Mouse (Mus musculus) G1E-ER4 (cell line): ENCODE results near the gene Ccdc6. TPM values are rescaled to one million over a fixed set of nuclear protein-coding genes. Genes with fewer than 3 reads are reported as not detected.

Source experiments
- GATA1 ChIP-seq: IDR thresholded peaks from one replicate; pipeline ENCODE4 v1.8.0; 2012; ENCODE audit warnings: low read length, inconsistent platforms
- polyA plus RNA-seq: library from polyadenylated mRNA; stranded (reverse); fragments of >175 nt; gene quantifications from 2 replicates; pipeline ENCODE4 v1.2.3, GENCODE M21; 2012

Gene Ccdc6
- polyA plus RNA-seq, 1 experiment = 21.4 TPM

DNA sequence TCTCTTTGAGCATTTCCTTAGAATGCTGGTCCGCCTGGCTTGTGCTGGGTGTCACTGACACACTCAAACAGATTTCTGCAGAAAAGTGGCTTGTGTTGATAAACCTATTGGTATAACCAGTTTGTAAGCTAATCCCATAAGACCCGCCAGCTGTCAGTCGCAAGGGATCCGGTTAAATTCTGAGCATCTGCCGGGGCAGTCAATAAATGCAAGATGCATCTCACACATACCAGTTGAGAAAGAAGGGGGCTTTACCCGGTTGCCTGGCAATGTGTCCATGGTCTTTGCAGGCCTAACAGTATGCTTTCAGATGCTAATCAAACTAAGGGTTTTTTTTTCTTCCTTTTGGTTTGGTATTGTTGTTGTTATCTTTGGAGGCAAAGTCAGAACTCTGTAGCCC lies 42.4 kb downstream of the Ccdc6 start:
- TF ChIP-seq GATA1 = no peak

DNA sequence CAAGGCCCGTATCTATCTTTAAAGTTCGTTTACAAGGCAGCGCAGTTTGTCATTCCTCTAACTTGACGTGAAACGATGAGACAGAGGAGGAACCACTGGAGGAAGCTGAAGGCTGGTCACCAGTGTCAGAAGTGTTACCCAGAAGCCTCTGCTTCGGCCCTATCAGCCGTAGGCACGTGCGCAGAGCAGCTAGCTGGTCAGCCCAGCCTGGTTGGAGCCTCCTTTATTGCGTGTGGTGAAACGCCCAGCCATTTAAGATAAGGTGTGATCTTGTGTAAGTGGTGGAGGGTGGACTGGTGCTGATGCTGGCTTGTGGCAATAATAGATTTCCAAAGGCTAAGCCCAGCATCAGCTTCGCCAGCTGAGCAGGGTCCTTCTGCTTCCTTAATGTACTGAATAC lies 43.5 kb downstream of the Ccdc6 start:
- no peak for TF ChIP-seq GATA1

DNA sequence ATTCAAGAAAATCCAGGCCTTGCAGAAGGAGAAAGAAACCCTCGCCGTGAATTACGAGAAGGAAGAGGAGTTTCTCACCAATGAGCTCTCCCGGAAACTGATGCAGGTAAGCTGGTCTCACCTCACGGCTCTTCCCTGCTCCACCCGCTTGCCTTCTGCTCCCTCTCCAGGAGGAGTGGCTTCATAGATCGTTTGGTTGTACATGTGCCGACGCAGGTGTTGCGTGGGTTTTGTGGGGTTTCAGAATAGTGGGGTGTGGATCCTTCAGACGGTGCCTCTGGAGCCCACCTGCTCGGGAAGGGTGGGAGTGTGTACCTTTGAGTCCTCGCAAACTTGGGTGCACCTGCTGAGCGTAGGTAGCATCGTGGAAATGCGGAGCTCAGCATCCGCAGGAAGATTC lies 45.7 kb downstream of the Ccdc6 start:
- TF ChIP-seq GATA1 = no peak

DNA sequence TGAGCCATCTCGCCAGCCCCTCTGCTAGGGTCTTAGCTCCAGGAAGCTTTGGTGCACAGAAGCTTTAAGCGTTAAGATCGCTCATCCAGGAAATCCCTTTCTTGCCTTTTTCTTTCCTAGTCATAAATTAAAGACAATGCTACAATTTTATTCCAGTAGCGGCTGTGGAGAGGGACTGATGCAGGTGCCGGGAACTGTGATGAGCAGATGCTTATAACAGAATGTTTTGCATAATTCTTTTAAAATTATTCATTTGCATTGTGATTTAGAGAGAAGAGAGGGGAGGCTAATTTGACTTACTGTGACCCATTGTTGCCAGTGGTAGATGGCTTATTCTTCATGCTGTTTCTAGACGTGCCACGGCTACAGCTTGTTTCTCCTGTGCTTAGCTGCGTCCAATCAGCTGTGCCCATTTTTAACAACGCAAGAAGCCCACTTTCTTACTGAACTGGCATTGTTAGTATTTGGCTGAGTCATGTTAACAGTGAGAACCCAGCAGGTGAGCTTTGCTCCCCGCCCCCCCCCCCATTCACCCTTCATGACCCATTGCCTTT lies 47.2 kb downstream of the Ccdc6 start:
- TF ChIP-seq GATA1 = no peak

DNA sequence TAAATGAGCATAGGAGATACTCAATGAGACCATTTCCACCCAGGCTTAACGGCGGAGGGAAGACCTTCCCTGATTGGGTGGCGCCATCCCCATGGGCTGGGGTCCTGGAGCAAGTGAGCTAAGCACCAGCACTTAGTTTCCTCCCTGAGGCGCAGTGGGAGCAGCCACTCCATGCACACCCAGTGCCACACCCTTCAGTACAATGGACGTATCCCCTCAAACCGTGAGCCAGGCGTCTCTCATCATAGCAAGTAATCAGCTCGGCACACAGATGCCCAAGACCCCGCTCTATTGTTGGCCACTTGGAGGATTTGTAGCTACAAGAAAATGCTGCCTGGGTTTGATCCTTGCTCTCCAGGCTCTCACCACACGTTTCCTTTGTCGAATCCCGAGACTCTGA lies 49.0 kb downstream of the Ccdc6 start:
- TF ChIP-seq GATA1 = no peak

DNA sequence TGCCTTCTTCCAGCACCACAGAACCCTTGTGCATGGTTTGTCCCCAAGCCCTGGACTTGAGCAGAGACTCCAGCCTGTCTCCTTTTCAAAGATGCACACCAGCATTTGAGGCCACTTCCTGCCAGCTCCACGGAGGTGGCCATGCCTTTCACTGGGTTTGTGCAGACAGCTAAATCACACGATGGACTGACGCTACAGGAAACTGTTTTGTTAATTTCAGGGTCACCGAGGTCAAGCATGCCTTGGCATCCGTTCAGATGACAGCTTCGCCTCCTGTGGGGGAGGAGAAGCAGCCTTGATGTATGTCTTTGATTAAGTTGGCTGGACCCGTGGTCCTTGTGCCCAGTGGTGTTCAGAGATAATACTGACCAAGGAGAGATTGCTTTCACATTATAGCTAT lies 52.2 kb downstream of the Ccdc6 start:
- TF ChIP-seq GATA1 = no peak

DNA sequence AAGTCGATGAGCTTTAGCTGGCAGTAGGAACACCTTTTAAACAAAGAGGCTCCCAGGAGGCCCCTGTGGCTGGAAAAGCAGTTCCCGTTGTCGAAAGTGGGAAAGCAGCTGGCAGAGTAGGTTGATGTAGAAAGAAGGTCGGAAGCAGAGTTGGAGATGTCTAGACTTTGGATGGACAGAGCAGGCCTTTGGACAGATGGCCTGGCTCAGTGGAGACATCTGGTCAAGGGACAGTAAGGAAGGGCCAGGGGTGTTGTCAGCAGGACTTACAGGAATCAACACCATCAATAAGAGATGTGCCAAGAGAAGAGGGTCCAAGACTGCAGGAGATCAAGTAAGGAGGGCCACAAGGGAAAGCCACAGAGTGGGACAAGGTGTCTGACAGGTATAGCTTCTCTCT lies 53.4 kb downstream of the Ccdc6 start:
- TF ChIP-seq GATA1 = no peak

DNA sequence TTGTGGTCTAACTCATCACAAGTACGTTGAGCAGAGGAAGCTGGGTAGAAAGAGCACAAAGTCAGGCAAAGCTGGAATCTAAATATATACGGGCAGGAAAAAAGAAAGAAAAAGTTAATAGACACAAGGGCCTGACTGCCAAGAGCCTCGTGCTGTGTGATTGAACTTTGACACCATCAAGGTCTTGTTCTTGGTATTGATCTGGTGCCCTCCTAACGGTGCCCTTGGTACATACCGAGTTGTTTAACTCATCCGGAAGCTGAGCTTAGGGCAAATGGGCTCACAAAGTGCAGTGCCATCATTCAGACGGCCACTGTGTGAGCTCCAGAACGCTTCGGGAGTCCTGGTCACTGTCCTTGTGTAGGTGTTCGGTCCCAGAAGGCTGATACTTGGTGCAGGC lies 54.2 kb downstream of the Ccdc6 start:
- no peak for TF ChIP-seq GATA1

DNA sequence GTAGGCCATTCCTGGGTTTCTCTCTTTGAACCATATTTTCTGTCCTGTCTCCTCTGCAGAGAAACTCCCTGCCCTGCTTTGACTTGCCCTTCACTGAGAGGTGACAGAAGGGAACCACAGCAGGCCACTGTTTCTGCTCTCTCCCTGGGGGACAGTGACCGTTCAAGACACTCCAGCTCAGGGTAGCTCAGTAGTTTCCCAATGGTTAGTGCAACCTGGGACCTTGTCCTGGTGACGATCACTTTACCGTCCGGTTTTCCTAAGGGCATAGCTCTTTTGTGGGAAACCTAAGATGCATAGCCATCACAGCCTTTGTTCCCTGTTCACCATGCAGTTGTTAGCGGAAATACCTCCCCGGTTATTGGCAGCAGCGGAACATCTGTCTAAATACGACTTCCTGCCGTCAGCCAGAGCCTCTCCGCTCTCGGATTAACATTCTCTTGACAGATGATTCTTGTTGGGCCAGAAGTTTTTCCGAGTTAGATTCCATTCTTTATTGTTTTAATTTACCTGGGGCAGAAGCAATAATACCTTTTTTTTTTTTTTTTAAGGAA lies 55.3 kb downstream of the Ccdc6 start:
- TF ChIP-seq GATA1 = no peak

DNA sequence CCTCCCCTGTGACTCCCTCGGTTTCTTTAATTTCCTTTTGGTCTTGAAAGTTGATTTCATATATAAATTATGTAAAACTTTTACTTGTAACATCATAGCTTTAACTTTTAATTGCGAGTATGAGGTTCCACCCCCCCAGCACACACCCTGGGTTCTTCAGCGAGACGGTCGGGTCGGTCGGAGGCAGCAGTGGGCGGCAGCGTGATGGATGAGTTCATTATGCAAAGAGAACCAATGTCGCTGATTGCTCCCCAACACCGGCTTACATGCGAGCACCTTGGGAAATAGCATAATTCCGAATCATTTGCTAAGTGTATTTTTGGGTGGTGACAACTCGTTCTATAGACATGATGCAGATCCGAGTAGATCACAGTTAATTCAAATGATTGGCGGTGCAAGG lies 56.9 kb downstream of the Ccdc6 start:
- TF ChIP-seq GATA1 = no peak

DNA sequence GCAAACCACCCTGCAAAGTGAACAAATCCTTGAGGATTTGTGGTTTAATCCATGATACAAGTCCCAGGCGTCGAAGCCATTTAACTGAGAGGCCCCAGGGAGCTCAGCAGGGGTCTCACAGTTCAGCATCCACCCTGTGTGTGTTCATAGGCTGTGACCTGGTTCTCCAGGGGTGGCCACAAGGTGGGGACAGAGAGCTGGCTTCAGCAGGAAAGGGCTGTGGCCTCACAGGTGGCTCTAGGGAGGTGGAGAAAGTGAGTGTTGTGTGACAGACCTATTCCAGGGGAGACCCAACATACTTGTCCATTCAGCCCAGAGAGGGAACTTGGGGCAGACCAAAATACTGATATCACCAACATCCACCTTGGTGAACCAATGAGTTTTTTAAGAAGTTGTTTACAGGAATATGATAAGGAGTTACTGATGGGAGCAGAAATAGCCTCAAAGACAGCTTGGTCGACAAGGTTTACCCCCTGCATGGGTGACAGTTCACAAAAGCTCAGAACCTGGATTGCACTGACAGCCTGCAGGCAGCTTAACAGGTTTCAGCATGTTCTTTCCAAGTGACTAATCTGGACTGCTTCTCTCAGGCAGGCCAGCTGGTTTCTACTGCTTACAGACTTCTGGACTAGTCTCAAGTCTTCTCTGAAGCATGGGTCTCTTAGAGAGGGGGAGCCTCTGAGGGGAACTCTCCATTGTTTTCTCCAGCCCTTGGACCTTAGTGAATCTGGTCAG lies 59.7 kb downstream of the Ccdc6 start:
- no peak for TF ChIP-seq GATA1

DNA sequence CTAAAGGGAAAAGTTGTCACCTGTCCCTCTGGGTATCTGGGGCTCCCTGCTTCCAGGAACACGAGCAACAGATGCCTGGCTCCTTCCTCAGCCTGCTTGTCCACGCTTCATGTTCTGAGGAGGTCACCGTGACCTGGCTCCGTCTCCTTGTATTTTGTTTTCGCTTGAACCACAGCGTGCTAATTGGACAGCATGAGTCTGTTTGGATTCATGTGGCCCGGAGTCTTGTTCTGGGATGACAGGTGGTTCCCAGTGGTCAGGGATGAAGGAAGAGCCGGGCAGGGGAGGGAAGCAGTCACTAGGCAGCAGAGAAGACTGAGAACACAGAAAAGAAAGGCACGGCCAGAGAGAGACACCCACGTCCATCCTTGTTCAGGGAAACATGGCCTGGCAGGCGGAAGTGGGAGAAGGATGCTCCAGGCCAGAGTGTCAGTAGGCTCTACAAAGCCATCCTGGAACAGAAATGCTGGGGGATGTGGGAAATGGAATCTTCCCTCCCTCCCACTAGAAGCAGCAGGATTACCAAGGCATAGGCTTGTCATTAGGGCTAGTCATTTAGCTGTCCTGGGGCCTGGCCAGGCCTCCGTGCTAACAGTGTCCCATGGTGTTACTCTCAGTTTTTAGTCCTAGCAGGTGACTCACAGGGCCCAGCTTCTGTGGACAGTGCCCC lies 62.9 kb downstream of the Ccdc6 start:
- TF ChIP-seq GATA1 = no peak

DNA sequence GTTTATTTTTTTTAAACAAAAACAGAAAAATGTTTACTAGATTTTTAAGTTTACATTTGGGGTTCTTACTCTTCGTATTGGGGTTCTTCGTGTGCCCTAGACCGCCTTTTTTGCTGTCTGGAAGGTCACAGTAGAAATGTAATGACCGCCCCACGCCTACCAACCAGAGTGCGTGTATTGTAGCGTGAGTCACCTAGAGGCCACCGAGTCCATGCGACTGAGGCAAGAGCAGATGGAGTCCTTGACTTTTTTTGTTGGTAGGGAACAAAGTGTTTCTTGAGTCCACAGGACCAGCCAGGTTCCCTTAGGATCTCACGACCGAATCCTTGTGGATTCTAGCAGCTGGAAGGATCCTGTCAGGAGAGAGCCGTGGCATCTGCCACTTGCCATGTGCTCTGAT lies 63.9 kb downstream of the Ccdc6 start:
- no peak for TF ChIP-seq GATA1

DNA sequence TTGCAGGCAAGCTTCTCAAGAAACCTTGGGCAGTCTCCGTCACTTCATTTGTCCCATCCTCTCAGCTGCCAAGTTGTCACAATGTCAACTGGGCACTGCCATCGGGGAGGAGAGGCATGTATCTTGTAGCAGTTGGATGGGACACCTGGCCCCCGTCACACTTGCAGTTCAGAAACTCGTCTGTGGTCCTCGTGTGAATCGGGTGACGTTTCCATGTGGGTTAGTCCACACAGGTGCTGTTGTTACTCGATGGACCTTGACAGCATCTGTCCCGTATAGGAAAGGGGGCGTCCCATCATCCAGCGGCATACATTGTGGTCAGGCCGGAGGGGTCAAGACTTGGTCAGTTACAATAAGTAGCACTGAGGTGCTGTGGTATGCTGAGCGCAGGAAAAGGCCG lies 64.6 kb downstream of the Ccdc6 start:
- TF ChIP-seq GATA1 = no peak

DNA sequence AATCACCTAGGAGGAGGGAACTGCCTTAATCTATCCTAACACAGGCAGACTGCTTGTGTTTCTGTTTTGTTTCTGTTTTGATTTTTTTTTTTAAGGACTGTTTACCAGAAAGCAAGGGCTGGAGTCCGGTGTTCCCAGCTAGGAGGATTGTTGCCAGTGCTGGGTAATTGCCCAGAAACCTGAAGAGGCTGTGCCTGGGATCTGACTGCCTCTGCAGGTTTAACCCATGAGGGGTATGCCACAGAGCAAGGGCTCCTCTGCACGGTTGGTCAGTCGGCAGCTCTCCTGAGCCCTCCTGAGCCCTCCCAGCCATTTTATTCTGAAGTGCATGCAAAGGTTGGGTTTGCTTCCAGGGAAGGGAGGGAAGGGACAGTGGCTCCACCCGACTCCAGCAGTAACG lies 66.8 kb downstream of the Ccdc6 start:
- TF ChIP-seq GATA1 = no peak

DNA sequence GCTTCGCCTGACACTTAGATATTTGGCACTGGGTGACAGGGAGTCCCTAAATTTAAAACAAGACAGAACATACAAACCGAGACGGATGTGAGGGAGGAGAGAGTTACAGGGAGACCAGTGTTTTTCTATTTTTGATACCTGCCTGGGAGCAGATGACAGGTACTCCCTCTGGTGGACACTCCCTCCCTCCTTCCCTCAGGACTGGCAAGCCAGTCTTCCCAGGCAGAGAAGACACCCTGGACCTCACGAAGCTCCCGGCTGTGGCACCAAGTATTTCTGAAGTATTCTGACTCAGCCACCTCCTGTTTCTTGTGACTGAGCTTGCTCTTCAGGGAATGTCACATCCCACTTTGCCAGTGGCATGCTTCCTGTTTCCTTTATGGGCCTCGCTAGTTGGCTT lies 69.0 kb downstream of the Ccdc6 start:
- no peak for TF ChIP-seq GATA1

DNA sequence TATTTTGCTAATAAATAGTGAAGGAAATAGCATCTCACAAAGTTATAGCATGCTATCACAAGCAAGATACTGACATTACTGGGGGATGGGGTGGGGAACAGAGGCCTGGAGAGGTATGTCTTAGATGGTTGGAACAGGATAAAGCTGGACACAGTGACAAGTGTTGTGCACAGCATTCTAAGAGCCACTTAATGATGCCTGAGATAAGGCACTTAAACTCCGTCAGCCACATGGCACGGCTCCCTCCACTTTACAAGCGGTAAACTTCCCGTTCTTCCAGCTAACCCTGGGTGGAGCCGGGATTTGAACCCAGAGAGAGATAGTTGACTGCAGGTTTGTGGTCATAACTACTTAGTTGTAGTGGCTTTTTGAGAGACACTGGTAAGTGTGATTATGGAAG lies 69.5 kb downstream of the Ccdc6 start:
- no peak for TF ChIP-seq GATA1
